Mouse (Mus musculus) frontal cortex, postnatal 36 days (tissue): ENCODE data around the gene Notch4.

Experiments
- DNase-seq, 2 experiments: peaks; one replicate each; pipeline ENCODE4 v3.0.0; 2022; ENCODE audit warnings: low spot score in 2 of 2

Notch4 gene

GRCm38 (mm10) chr17:34571875-34572274 lies 7.8 kb downstream of the Notch4 start:
- no peak for DNase-seq

GRCm38 (mm10) chr17:34572361-34572760 lies 8.3 kb downstream of the Notch4 start:
- no peak for DNase-seq

GRCm38 (mm10) chr17:34576577-34576976 lies 12.5 kb downstream of the Notch4 start:
- no peak for DNase-seq

GRCm38 (mm10) chr17:34578070-34578469 lies 14.0 kb downstream of the Notch4 start:
- DNase-seq: no peak

GRCm38 (mm10) chr17:34582528-34582927 lies 18.5 kb downstream of the Notch4 start:
- DNase-seq: no peak

- DNase-seq: no peak
Measured at GRCm38 (mm10) chr17:34583397-34583796, 19.3 kb downstream of the Notch4 start.

GRCm38 (mm10) chr17:34583819-34584218 lies 19.8 kb downstream of the Notch4 start:
- DNase-seq: no peak

- no peak for DNase-seq
Measured at GRCm38 (mm10) chr17:34585121-34585520, 21.1 kb downstream of the Notch4 start.

- DNase-seq: no peak
Measured at GRCm38 (mm10) chr17:34585877-34586771, 22.1 kb downstream of the Notch4 start.

GRCm38 (mm10) chr17:34586796-34587422 lies 22.8 kb downstream of the Notch4 start:
- peak; percentile 85 to 87 for DNase-seq

- peak; percentile 97 to 99 for DNase-seq
Measured at GRCm38 (mm10) chr17:34587423-34587811, 23.3 kb downstream of the Notch4 start.

- no peak for DNase-seq
Measured at GRCm38 (mm10) chr17:34587814-34588213, 23.7 kb downstream of the Notch4 start.

- no peak for DNase-seq
Measured at GRCm38 (mm10) chr17:34588767-34589166, 24.7 kb downstream of the Notch4 start.

GRCm38 (mm10) chr17:34589206-34589605 lies 25.1 kb downstream of the Notch4 start:
- no peak for DNase-seq

- DNase-seq: no peak
Measured at GRCm38 (mm10) chr17:34589681-34590101, 25.6 kb downstream of the Notch4 start, which contains the start of gene Gpsm3. Gpsm3 (plus strand) TSS chr17:34589806.

- DNase-seq: no peak
Measured at GRCm38 (mm10) chr17:34590154-34590987, 26.3 kb downstream of the Notch4 start.

GRCm38 (mm10) chr17:34591029-34591993 lies 27.2 kb downstream of the Notch4 start, which contains the start of gene Pbx2:
Pbx2 (plus strand) TSS chr17:34591266.
- DNase-seq: peak in 1 of 2 experiments; percentile 21

- DNase-seq: peak; percentile 56 to 74
Measured at GRCm38 (mm10) chr17:34591994-34592375, 27.9 kb downstream of the Notch4 start.

GRCm38 (mm10) chr17:34592581-34593549 lies 28.8 kb downstream of the Notch4 start:
- DNase-seq: peak; percentile 24 to 37
